Mouse (Mus musculus): ENCODE measurements at regions not wholly inside any gene's neighbourhood (a gene's known extent, or its start where the extent isn't known, plus 50 kb on each side); places are given as distances from the start of the nearest gene placed in this dataset.

- TF ChIP-seq POLR2A (IDR thresholded peaks at IDR 0.05; ENCODE audit: low read depth, low read length) (no peak), EP300 (IDR thresholded peaks at IDR 0.05; ENCODE audit: low read length) (no peak), USF2 (conservative IDR thresholded peaks at IDR 0.05; ENCODE audit: low read depth, low read length) (no peak)
Measured at GRCm38 (mm10) chr13:91370441-91370840, 89.6 kb upstream of the Ssbp2 start.
